Mouse (Mus musculus) heart, embryonic 12.5 days (tissue): Measurements from ENCODE around the gene Aqp5. TPM values are rescaled to one million over a fixed set of nuclear protein-coding genes. Genes with fewer than 3 reads are reported as not detected.

Source experiments
- ATAC-seq: fragments of 200-750 bp; cut with Nextera tagmentation; 2 replicates; pipeline ENCODE4 v1.8.0; 2017; ENCODE audit warnings: moderate TSS enrichment, moderate library complexity; ENCODE audit not compliant: insufficient number of reproducible peaks, low FRiP score
- H3K27ac ChIP-seq: fragments of 300-500 bp; sonication (generic); 2 replicates; pipeline ENCODE4 v1.5.1; 2016; ENCODE audit warnings: mild to moderate bottlenecking, moderate library complexity; ENCODE audit not compliant: poor library complexity, severe bottlenecking
- H3K27me3 ChIP-seq: fragments of 300-500 bp; sonication (generic); replicated peaks from 2 replicates; pipeline ENCODE4 v1.6.1; 2016; ENCODE audit warnings: mild to moderate bottlenecking, moderate library complexity
- H3K36me3 ChIP-seq: fragments of 300-500 bp; sonication (generic); 2 replicates; pipeline ENCODE4 v1.6.1; 2016; ENCODE audit warnings: mild to moderate bottlenecking, moderate library complexity
- H3K4me1 ChIP-seq: fragments of 300-500 bp; sonication (generic); replicated peaks from 2 replicates; pipeline ENCODE4 v1.6.1; 2016; ENCODE audit warnings: mild to moderate bottlenecking
- H3K4me2 ChIP-seq: fragments of 300-500 bp; sonication (generic); 2 replicates; pipeline ENCODE4 v1.6.1; 2016; ENCODE audit warnings: mild to moderate bottlenecking, moderate library complexity
- H3K4me3 ChIP-seq: fragments of 300-500 bp; sonication (generic); 2 replicates; pipeline ENCODE4 v1.5.1; 2016; ENCODE audit warnings: mild to moderate bottlenecking
- H3K9ac ChIP-seq: fragments of 300-500 bp; sonication (generic); 2 replicates; pipeline ENCODE4 v1.6.1; 2016; ENCODE audit warnings: mild to moderate bottlenecking, moderate library complexity
- H3K9me3 ChIP-seq: fragments of 300-500 bp; sonication (generic); replicated peaks from 2 replicates; pipeline ENCODE4 v1.6.1; 2016; ENCODE audit warnings: mild to moderate bottlenecking, moderate library complexity
- WGBS: fragments of 180-500 bp; shearing (Covaris S2); methylation state at CpG from one replicate; pipeline ENCODE4 v1.1.7; 2016; 5-methylcytosine and 5-hydroxymethylcytosine counted together
- polyA plus RNA-seq: library from polyadenylated mRNA; unstranded; fragments of >200 nt; fragmentation: Nextera tagmentation; extraction: Ambion mirVana; gene quantifications from 2 replicates; pipeline ENCODE4 v1.2.1, GENCODE M21; 2016

The Aqp5 gene
- polyA plus RNA-seq, 1 experiment from 2014 or later: 0.70 TPM

DNA sequence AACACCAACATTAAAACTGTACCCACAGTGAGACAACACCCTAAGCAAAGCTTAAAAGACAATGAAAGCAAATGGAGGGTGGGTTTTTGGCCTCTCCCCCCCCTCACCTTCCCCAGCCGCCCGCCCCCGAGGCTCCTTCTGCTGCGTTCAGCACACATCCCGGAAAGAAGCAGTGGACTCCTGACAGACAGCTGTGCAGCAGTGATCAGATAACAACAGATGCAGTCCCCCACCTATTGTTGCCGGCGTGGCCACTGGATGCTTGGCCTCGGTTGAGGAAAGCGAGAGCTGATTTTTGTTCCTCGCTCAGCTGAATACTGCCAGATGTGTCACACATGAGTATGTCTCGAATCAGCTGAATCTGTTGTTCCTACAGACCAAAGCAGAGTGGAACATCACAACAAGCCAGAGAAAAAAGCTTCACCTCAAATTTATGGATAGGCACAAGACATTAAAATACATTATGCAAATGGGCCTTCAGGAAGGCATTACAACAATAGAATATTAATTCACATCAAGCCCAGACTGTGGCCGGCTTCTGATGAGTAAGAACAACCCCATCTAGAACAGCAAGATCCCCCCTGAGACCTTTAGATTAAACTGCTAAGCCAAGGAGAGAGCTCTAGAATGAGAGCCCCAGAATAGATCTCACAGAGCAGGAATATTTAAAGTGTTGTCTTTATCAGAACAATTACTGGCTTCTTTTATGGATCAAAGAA is 47.0 kb downstream of the Aqp5 start:
- no peak overlapping the region for H3K9ac ChIP-seq
- no peak overlapping the region for H3K4me3 ChIP-seq
- no peaks in the 10 kb centered on the region for H3K4me1 ChIP-seq
- no peaks in the 10 kb centered on the region for H3K27me3 ChIP-seq
- peaks cover 90% of the 10 kb centered on the region for H3K36me3 ChIP-seq
- no peak for ATAC-seq
- no peak overlapping the region for H3K4me2 ChIP-seq
- WGBS: 81% methylated on average over 12 of the region's 12 CpGs
- H3K9me3 ChIP-seq: no peaks in the 10 kb centered on the region; the same call in 1 of the 2 replicates
- H3K27ac ChIP-seq: no peak overlapping the region

- WGBS: 85% methylated on average over 5 of the region's 5 CpGs
- no peak for ATAC-seq
- Histone ChIP-seq H3K36me3 (peaks cover 87% of the 10 kb centered on the region), H3K27me3 (no peaks in the 10 kb centered on the region), H3K4me1 (no peaks in the 10 kb centered on the region), H3K27ac (no peak overlapping the region), H3K4me3 (no peak overlapping the region), H3K9ac (no peak overlapping the region), H3K4me2 (no peak overlapping the region), H3K9me3 (no peaks in the 10 kb centered on the region)
Measured at GRCm38 (mm10) chr15:99638124-99638485, 47.5 kb downstream of the Aqp5 start.

GRCm38 (mm10) chr15:99642622-99643021 is 52.0 kb downstream of the Aqp5 start:
- H3K4me2 ChIP-seq: no peak overlapping the region
- peaks cover 33% of the 10 kb centered on the region for H3K4me1 ChIP-seq
- H3K4me3 ChIP-seq: no peak overlapping the region
- H3K27me3 ChIP-seq: no peaks in the 10 kb centered on the region
- H3K9ac ChIP-seq: no peak overlapping the region
- H3K27ac ChIP-seq: no peak overlapping the region
- 75% methylated on average over 6 of the region's 6 CpGs for WGBS
- peaks cover 45% of the 10 kb centered on the region for H3K36me3 ChIP-seq
- no peak for ATAC-seq
- no peaks in the 10 kb centered on the region for H3K9me3 ChIP-seq

DNA sequence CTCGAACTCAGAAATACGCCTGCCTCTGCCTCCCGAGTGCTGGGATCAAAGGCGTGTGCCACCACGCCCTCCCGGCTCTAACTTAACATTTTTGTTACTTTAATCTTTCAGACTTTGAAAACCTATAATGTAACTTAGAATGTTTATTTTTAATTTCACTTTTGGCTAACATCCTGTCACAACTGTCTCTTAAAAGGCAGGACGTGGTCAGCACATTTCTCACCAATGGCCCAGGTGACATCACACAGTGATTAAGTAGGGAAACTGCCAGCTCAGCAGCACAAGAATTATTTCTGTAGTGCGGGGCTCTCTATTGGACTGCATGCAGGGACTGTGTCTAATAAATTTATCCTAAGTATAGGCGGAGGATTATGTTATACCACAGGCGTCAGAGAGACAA is 53.2 kb downstream of the Aqp5 start:
- H3K4me3 ChIP-seq: no peak overlapping the region
- H3K36me3 ChIP-seq: peaks cover 35% of the 10 kb centered on the region
- H3K9me3 ChIP-seq: no peaks in the 10 kb centered on the region
- WGBS: 82% methylated on average over 10 of the region's 10 CpGs
- H3K4me1 ChIP-seq: peaks cover 43% of the 10 kb centered on the region
- no peak overlapping the region; the same call in 1 of the 2 replicates for H3K27ac ChIP-seq
- H3K4me2 ChIP-seq: no peak overlapping the region
- H3K9ac ChIP-seq: no peak overlapping the region
- H3K27me3 ChIP-seq: no peaks in the 10 kb centered on the region
- no peak for ATAC-seq

Other genes with a start within 250 kb of the Aqp5 start
- gene Fmnl3, start 220.3 kb upstream of the Aqp5 start, polyA plus RNA-seq: 17.2 and 21.0 TPM in 2 replicates
- 251 and 253 TPM in 2 replicates for gene Tmbim6, start 197.9 kb upstream of the Aqp5 start, polyA plus RNA-seq
- gene Nckap5l, start 133.0 kb upstream of the Aqp5 start, polyA plus RNA-seq: 11.4 and 12.0 TPM in 2 replicates
- 11.3 and 12.2 TPM in 2 replicates for gene Bcdin3d, start 116.1 kb upstream of the Aqp5 start, polyA plus RNA-seq
- 0.09 and 0.15 TPM in 2 replicates for gene Faim2, start 62.6 kb upstream of the Aqp5 start, polyA plus RNA-seq
- gene Aqp2, start 11.7 kb upstream of the Aqp5 start, polyA plus RNA-seq: not detected in 2 replicates
- not detected in 2 replicates for gene Aqp6, start 10.6 kb downstream of the Aqp5 start, polyA plus RNA-seq
- gene Racgap1, start 60.9 kb downstream of the Aqp5 start, polyA plus RNA-seq: 131 and 140 TPM in 2 replicates
- gene Asic1, start 79.6 kb downstream of the Aqp5 start, polyA plus RNA-seq: 2.6 and 3.2 TPM in 2 replicates
- 25.5 and 29.3 TPM in 2 replicates for gene Smarcd1, start 111.3 kb downstream of the Aqp5 start, polyA plus RNA-seq
- gene Gm17349, start 114.7 kb downstream of the Aqp5 start, polyA plus RNA-seq: not detected in 2 replicates
- gene Gpd1, start 126.7 kb downstream of the Aqp5 start, polyA plus RNA-seq: 0.77 and 1.1 TPM in 2 replicates
- 168 and 170 TPM in 2 replicates for gene Cox14, start 134.8 kb downstream of the Aqp5 start, polyA plus RNA-seq
- gene Cers5, start 182.1 kb downstream of the Aqp5 start, polyA plus RNA-seq: 53.9 and 55.4 TPM in 2 replicates